Mouse (Mus musculus) thymus, postnatal 4 days (tissue): Measurements from ENCODE around the gene Ccdc88b.

Experiments used
- DNase-seq: peaks from one replicate; pipeline ENCODE4 v3.0.0; 2021

Ccdc88b gene

DNA sequence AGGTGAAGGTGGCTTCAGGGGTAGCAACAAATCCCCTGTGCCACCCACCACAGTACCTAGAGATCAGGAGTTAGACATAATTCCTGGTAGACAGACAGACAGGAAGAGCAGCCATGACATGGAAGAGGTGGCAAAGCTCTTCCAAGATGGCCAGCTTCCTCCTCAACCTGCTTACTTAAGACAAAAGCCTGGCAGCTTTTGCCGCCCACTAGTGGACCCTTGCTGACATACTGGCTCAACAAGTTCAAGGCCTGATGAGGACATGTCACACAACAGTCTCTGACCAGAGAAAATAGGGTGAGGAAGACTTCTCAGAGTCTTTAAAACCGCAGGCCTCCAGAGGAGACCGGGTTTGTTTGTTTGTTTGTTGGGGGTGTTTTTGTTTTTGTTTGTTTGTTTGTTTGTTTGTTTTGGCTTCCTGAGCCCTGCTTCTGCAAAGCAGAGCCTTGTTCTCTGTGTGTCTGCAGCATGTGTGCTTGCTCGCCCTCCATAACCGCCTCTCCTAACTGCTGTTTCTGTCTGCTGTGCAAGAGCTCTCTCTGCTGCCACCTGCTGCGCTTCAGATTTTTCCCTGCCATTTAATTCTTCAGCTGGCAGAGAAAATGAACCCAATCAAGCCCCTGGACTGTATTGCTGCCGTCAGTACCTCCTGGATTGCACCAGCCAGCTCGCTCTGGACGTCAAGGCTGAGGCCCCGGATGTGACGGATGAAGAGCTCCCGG lies 1.6 kb downstream of the Ccdc88b start:
- DNase-seq, result peak; percentile 86

GRCm38 (mm10) chr19:6855225-6856031 lies 2.6 kb downstream of the Ccdc88b start:
- DNase-seq, result peak; percentile 40

GRCm38 (mm10) chr19:6854658-6855057 lies 3.4 kb downstream of the Ccdc88b start:
- DNase-seq, result no peak

DNA sequence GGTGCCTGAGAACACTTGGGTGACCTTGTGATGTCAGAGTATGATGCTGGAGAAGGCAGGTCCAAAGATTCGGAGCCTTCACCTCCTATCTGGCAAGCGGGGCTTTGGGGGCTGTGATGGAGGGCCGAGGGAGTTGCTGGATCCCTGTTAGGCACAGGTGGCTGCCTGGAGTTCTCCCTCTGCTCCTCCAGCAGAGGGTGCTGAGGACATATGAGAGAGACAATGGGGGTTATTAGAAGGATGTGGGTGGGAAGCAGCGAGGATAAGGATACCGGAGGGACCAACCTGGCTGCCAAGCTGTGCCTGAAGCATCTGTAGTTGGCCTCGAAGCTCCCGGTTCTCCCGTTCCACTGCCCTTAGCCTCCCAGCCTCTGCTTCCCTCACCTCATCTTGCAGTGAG lies 4.1 kb downstream of the Ccdc88b start:
- no peak for DNase-seq

DNA sequence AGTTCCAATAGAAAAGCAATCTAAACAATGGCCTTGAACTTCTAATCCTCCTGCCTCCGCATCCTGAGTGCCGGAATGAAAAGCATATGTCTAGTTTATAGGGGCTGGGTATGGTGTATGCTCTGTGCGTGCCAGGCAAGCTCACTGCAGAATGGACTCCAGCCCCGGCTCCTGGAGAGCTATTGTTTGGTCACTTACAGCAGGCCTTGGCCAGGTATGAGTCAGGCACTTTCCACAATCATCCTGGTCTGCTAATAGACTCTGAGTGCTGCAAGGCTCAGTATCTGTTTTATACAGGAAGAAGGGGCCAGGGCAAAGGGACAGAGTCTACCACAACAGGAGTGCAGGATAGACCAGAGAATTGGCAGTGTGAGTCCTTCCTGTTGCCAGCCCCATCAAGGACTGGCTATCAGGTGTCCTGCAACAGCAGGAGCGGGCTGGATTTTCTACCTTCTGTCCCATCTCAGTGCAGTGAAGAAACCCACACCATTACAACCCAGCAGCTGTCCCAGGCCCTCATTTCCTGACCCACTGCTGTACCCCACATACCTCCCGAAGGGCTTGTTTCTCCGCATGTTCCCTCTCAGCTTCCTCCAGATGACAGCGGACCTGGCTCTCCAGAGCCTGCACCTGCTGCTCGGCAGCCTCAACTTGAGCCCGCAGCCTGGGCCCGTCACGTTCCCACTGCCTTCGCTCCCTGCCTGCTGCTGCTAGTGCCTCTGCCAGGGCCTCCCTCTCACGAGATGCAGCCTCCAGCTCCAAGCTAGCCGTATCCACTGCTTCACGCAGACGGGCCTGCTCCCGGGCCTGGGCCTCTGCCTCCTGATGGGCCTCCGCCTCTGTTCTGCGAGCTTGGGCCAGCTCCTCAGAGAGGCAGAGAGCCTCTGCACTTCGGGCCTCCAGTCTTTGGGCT lies 5.4 kb downstream of the Ccdc88b start:
- DNase-seq, result no peak

DNA sequence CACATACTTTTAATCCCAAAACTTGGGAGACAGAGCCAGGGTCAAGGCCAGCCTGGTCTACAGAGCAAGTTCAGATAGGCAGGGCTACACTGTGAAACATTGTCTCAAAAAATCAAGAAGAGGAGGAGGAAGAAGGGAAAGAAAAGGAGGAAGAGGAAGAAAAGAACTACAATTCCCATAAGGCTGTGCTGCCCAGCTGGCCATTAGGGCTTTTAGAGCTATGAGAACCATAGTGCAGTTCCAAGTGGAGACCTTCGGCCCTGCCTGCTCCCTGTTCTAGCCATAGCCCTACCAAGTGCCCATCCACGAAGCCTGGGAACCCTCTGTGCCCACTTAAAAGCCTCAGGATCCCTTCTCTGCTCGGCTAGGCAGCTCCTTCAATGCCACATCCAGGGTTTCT lies 6.5 kb downstream of the Ccdc88b start:
- no peak for DNase-seq

GRCm38 (mm10) chr19:6849506-6850068 lies 8.4 kb downstream of the Ccdc88b start:
- no peak for DNase-seq

GRCm38 (mm10) chr19:6847841-6848517 lies 10.0 kb downstream of the Ccdc88b start:
- no peak for DNase-seq

- DNase-seq, result no peak
Observed at GRCm38 (mm10) chr19:6846050-6846449, 12.0 kb downstream of the Ccdc88b start.

DNA sequence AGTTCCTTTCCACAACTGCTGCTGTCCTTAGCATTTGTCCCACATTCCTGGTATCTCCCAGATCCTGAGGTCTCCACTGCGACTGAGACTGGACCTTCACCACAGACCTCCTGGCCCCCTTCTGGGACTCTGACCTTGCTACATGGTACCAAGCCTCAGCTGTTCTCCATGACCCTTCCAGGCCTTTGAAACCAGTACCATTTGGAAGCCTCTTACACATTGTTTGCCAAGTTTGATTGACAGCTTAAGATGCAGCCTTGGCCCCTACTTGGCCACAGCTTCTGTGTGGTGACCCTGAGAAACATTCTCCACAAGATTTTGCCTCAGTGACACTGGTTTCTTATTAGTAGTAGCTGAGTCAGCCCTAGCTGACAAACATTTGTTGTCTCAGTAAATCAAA lies 15.7 kb downstream of the Ccdc88b start:
- no peak for DNase-seq

DNA sequence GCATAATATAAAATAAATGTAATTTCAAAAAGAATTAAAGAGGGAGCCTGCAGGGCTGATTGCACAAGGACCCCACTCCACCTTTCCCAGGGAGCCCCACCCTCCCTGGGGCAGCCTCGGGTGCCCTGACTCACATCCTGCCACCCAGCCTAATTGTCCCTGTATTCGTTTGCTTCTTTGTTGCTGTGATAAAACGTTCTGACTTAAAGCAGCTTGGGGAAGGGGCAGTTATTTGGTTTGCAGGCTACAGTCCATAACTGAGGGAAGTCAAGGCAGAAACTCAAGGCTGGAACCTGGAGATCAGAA lies 16.8 kb downstream of the Ccdc88b start:
- DNase-seq, result no peak

- DNase-seq, result peak; percentile 72
Observed at GRCm38 (mm10) chr19:6840475-6841291, 17.3 kb downstream of the Ccdc88b start, which contains the start of gene Rps6ka4. Gene Rps6ka4 (minus strand): TSS chr19:6840636.

DNA sequence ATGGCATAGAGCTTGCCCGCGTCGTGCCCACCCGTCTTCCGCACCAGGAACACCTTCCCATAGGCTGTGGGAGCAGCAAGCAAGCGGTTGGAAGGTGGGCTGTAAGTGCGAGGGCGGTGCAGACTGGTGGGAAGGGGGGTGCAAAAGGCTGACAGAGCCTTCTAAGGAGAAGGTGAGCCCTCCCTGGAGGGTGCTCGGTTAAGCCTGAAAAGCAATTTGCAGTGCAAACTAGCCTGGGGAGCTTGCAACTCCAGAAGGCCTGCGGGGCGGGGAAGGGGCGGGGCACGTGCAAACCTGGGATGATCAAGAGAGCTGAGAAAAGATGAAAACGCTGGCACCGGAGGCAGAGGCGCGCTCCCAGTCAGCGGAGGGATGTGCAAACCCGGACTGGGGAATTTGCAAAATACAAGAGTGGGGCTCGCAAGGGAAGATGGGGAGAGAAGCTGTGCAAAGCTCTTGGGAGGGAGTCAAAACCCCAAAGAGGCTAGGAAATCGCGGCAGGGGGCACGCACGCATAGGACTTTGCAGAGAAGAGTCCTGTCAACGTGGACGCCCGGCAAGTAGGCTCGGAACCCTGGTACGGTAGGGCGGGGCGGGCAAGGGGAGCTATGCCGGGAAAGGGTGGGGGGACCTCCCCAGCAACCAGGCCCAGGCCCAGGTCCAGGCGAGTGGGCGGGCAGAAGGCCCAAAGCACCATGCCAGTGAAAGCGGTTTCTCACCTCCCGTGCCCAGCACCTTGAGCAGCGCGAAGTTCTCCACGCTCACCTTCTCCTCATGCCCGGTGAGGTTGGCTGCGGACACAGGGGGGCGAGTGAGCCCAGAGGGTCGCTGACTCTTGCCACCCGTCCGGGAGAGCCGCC lies 18.2 kb downstream of the Ccdc88b start:
- peak; percentile 56 for DNase-seq

DNA sequence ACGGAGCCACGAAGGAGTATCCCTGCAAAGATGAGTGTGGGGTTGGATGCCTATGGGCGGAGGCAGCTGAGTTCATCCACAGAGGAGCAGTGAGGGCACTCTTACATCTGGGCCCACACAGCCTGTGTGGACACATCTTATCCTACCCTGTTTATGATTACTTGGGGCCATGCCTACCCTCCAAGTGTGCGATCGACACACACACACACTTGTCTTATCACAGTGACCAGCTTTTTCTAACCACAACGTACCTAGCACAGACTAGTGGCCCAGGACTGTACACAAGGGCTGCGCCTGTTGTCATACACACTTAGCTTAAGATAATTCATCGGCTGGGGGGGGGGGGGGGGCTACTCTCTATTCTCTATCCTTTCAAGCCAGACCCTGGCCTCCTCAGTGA lies 25.6 kb downstream of the Ccdc88b start:
- DNase-seq, result no peak

DNA sequence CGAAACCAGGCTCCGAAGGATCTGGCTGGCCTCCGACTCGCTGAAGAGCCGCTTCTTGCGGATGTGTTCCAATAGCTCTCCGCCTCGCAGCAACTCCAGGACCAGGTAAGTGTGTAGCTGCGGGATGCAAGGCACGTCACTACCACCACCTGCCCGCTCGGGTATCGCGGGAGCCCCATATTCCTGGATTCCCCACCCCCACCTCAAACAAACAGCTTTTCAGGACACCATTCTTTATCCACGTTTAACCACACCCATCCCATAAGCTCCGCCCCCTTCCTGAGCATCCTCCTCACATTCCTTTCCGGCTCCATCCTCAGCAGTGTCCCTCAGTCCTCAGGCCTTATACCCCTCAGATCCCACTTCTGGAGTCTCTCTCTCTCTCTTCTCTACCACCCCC lies 26.7 kb downstream of the Ccdc88b start:
- DNase-seq, result no peak

DNA sequence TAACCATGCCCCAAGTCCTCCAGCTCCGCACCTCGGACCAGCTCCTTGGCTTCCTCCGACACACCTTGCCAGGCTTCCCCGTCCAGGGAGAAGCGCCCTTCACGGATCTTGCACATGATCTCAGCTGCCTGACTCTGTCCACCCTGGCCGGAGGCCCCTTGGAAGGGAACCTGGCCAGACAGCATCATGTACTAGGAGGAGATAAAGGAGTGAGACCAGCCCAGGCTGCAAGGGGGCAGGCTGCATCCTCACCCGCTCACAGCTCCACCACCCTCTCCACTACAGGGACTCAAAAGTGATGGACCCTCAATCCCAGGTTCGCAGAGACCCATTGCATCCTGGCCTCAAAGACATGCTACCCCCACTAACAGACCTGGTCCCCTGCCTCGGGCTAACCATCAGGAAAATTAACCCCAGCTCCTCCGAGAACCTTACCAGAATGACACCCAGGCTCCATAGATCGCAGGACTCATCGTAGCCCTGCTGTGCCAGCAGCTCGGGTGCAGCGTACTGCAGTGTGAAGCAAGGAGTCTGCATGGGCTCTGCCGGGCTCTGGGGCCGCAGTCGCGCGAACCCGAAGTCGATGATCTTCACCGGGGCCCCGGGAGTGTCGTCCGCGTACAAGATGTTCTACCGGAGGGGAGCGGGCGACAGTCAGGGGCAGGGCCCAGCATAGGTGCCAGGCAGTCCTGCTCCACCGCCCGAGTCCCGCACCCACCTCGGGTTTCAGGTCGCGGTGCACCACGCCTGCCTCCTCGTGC lies 27.3 kb downstream of the Ccdc88b start:
- DNase-seq, result no peak

DNA sequence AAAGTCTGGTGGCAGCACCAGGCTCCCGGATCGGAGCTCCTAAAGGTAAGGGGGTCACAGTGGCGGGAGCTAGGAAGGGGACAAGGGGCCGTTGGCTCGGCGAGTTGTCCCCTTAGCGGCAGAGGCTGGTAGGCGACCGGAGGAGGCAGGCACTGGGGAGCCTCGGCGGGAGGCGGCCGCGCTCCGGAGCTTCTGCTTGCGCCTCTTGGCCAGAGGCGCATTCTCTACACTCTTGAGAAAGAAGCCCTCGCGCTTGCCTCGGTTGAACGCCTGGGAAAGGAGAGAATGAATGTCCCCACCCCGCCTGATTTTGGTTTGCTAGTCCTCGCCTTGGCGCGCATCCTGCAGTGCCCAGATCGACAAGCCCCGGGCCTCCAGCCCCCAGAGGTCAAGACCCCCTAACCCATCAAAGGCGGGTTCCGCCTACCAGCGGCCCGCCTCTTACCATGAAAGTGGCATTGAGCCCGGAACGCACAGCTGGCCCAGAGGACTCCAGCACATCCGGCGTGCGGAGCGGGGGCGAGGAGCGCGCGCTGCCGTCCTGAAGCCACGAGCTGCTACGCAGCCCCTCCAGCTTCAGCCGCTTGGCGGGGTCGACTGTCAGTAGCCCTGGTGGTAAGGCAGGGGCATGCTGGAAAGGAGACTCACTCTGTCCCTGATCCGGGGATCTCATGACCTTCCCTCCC lies 28.0 kb downstream of the Ccdc88b start:
- DNase-seq, result no peak

DNA sequence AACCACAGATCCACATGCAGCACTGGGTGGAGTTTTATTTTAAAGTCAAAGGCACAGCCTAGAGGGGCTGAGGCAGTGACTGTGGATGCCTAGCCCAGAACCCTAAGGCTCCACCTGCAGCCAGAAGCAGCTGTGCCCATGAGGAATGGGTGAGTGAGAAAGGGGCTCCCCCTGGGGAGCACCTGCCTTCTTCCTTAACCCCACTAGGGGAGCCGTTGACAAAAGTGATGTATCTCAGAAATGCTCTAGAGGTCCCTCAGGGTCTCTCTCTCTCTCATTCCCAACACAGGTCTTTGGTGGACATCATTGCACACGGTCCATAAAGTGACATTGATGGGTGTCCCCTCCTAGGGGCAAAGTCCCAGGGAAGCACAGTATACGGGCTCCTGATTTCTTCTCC lies 28.9 kb downstream of the Ccdc88b start:
- DNase-seq, result peak; percentile 61

GRCm38 (mm10) chr19:6826601-6827000 lies 31.4 kb downstream of the Ccdc88b start:
- DNase-seq, result no peak
